Mouse (Mus musculus): ENCODE data around the gene Rbm17. TPM values are rescaled to one million over a fixed set of nuclear protein-coding genes. Genes with fewer than 3 reads are reported as not detected.

Gene Rbm17
- total and polyA plus RNA-seq, 3 experiments: 32.3 to 67.5 (median 53.2) TPM

DNA sequence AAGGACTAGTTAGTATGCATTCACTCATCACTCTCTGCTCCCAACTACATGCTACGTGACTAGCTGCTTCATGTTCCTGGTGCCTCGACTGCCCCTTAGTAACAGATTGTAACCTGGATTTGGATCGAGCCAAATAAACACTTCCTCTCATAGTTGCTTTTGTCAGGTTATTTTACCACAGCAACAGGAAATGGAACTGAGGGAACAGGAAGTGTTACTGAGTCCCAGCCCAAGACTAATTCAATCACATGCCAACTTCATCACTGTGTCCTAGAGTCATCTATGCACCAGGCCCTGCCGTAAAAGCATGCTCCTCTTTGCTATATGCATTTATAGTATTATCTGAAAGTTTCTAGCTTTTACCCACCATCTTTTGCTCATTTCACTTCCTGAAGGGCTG is 16.0 kb downstream of the Rbm17 start:
- 41% methylated on average over 4 of the region's 4 CpGs for WGBS

DNA sequence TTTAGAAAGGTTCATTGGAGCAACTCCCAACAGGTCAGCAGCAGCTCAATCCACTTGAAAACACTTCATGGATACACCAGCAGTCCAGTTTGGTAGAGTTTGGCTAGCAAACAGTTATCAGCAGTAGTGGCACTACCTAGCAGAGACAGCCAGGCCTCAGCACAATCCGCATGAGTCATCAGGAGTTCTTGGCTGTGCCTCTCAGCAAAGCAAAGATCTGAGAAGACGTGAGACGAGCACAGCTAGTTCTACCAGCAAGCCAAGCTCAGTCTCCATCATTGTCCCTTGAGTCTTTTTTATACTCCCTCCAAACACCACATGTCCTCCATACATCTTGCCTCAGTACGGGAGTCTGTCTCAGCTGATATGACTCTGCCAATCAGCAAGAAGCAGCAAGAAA is 24.6 kb downstream of the Rbm17 start:
- TF ChIP-seq EP300 (IDR thresholded peaks at IDR 0.05; ENCODE audit: insufficient read depth, low read depth, low read length) (no peak), POLR2A (IDR thresholded peaks at IDR 0.05; ENCODE audit: insufficient read depth, low read depth, low read length) (no peak), CTCF (IDR thresholded peaks at IDR 0.05) (no peak)
- 85% methylated on average over 4 of the region's 4 CpGs for WGBS
- no peak for DNase-seq
- H3K9ac ChIP-seq (ENCODE audit: low read depth, low read length): no peak overlapping the region
- no peaks in the 10 kb centered on the region for H3K27me3 ChIP-seq (ENCODE audit: control insufficient read depth, insufficient read depth, low read length)
- no peaks in the 10 kb centered on the region for H3K79me2 ChIP-seq (replicated peaks; ENCODE audit: control insufficient read depth, insufficient read depth, low read length)
- no peaks in the 10 kb centered on the region for H3K4me1 ChIP-seq (ENCODE audit: control insufficient read depth, insufficient read depth, low read length)
- H3K36me3 ChIP-seq (ENCODE audit: control insufficient read depth, insufficient read depth, low read length): no peaks in the 10 kb centered on the region
- no peak overlapping the region for H3K27ac ChIP-seq
- intact Hi-C loops (cut with DNase I): no loop called here
- no peak overlapping the region for H3K4me3 ChIP-seq

More for the DNA sequence above, 16.0 kb downstream of the Rbm17 start:
- H3K79me2 ChIP-seq (replicated peaks; ENCODE audit: control insufficient read depth, insufficient read depth, low read length): no peaks in the 10 kb centered on the region
- H3K9ac ChIP-seq (ENCODE audit: low read depth, low read length): no peak overlapping the region
- H3K27ac ChIP-seq: no peak overlapping the region
- intact Hi-C loops (cut with DNase I): no loop called here
- TF ChIP-seq POLR2A (IDR thresholded peaks at IDR 0.05; ENCODE audit: insufficient read depth, low read depth, low read length) (no peak), CTCF (IDR thresholded peaks at IDR 0.05) (no peak), EP300 (IDR thresholded peaks at IDR 0.05; ENCODE audit: insufficient read depth, low read depth, low read length) (no peak)
- no peak for DNase-seq
- peaks cover 11% of the 10 kb centered on the region for H3K36me3 ChIP-seq (ENCODE audit: control insufficient read depth, insufficient read depth, low read length)
- H3K4me3 ChIP-seq: no peak overlapping the region
- no peaks in the 10 kb centered on the region for H3K27me3 ChIP-seq (ENCODE audit: control insufficient read depth, insufficient read depth, low read length)
- peaks cover 2% of the 10 kb centered on the region; the same call in 1 of the 2 replicates for H3K4me1 ChIP-seq (ENCODE audit: control insufficient read depth, insufficient read depth, low read length)

DNA sequence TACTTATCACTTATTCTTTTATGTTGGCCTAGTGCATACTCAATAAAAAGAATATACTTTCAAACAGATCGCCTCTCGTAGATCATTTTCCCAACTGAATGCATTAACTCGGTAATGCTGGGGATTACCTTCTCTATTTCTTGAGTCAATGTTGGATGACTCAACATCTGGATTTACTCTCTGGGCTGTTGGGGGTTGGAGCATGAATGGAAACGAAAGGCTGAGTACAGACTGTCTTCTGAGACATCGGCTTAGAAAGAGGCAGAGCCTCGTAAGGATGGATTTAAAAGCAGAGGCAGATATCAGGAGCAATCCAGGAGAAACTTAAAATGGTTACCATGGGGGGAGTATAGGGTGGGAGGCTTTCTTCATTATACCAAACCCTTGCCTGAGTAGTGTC is 25.8 kb downstream of the Rbm17 start:
- H3K36me3 ChIP-seq (ENCODE audit: control insufficient read depth, insufficient read depth, low read length): no peaks in the 10 kb centered on the region
- no peaks in the 10 kb centered on the region for H3K27me3 ChIP-seq (ENCODE audit: control insufficient read depth, insufficient read depth, low read length)
- intact Hi-C loops (cut with DNase I): no loop called here
- no peak overlapping the region for H3K9ac ChIP-seq (ENCODE audit: low read depth, low read length)
- H3K4me1 ChIP-seq (ENCODE audit: control insufficient read depth, insufficient read depth, low read length): no peaks in the 10 kb centered on the region
- DNase-seq: no peak
- no peak overlapping the region for H3K27ac ChIP-seq
- H3K4me3 ChIP-seq: no peak overlapping the region
- H3K79me2 ChIP-seq (replicated peaks; ENCODE audit: control insufficient read depth, insufficient read depth, low read length): no peaks in the 10 kb centered on the region
- WGBS: 90% methylated on average over 6 of the region's 6 CpGs
- TF ChIP-seq EP300 (IDR thresholded peaks at IDR 0.05; ENCODE audit: insufficient read depth, low read depth, low read length): no peak
- TF ChIP-seq CTCF (IDR thresholded peaks at IDR 0.05): no peak
- no peak for TF ChIP-seq POLR2A (IDR thresholded peaks at IDR 0.05; ENCODE audit: insufficient read depth, low read depth, low read length)

- TF ChIP-seq POLR2A (IDR thresholded peaks at IDR 0.05; ENCODE audit: insufficient read depth, low read depth, low read length): no peak
- no peak for TF ChIP-seq EP300 (IDR thresholded peaks at IDR 0.05; ENCODE audit: insufficient read depth, low read depth, low read length)
- TF ChIP-seq CTCF (IDR thresholded peaks at IDR 0.05): no peak
- intact Hi-C loops (cut with DNase I): no loop called here
- H3K9ac ChIP-seq (ENCODE audit: low read depth, low read length): no peak overlapping the region
- no peak overlapping the region for H3K4me3 ChIP-seq
- H3K79me2 ChIP-seq (replicated peaks; ENCODE audit: control insufficient read depth, insufficient read depth, low read length): no peaks in the 10 kb centered on the region
- no peaks in the 10 kb centered on the region for H3K36me3 ChIP-seq (ENCODE audit: control insufficient read depth, insufficient read depth, low read length)
- H3K27me3 ChIP-seq (ENCODE audit: control insufficient read depth, insufficient read depth, low read length): no peaks in the 10 kb centered on the region
- no peak for DNase-seq
- no peaks in the 10 kb centered on the region for H3K4me1 ChIP-seq (ENCODE audit: control insufficient read depth, insufficient read depth, low read length)
- no peak overlapping the region for H3K27ac ChIP-seq
- 97% methylated on average over 1 of the region's 1 CpGs for WGBS
These were observed 30.3 kb downstream of the Rbm17 start for GRCm38 (mm10) chr2:11573684-11574083.

DNA sequence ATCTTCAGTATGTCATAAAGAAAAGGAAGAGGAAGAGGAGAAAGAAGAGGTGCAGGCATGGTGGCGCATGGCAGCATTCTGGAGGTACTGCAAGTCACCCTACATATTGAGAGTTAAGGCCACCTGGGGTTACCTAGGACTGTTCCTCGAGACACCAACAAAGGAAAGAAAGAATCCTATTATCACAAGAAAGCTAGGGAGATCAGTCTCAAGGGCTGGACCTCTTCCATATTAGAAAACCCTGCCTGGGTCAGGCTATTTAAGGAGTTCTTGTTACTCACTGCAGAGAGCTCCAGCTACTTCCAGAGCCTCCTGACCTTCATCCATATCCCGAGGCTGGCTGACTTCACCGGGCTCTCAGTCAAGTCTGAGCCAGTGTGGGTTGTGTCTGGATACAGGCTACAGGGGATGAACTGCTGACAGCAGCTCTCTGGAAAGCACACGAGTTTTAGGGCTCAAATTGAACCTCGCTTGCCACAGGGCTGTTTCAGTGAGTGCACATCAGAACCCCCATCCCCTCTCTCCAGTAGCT is 32.9 kb downstream of the Rbm17 start:
- Histone ChIP-seq H3K27ac (no peak overlapping the region), H3K4me1 (ENCODE audit: control insufficient read depth, insufficient read depth, low read length) (no peaks in the 10 kb centered on the region), H3K36me3 (ENCODE audit: control insufficient read depth, insufficient read depth, low read length) (no peaks in the 10 kb centered on the region), H3K9ac (ENCODE audit: low read depth, low read length) (no peak overlapping the region), H3K27me3 (ENCODE audit: control insufficient read depth, insufficient read depth, low read length) (no peaks in the 10 kb centered on the region), H3K79me2 (replicated peaks; ENCODE audit: control insufficient read depth, insufficient read depth, low read length) (no peaks in the 10 kb centered on the region), H3K4me3 (no peak overlapping the region)
- DNase-seq: peak in 1 of 2 experiments; percentile 26
- TF ChIP-seq EP300 (IDR thresholded peaks at IDR 0.05; ENCODE audit: insufficient read depth, low read depth, low read length): no peak
- TF ChIP-seq CTCF (IDR thresholded peaks at IDR 0.05): no peak
- TF ChIP-seq POLR2A (IDR thresholded peaks at IDR 0.05; ENCODE audit: insufficient read depth, low read depth, low read length): no peak
- intact Hi-C loops (cut with DNase I): no loop called here
- 41% methylated on average over 6 of the region's 6 CpGs for WGBS

GRCm38 (mm10) chr2:11568471-11568870 is 35.5 kb downstream of the Rbm17 start:
- TF ChIP-seq POLR2A (IDR thresholded peaks at IDR 0.05; ENCODE audit: insufficient read depth, low read depth, low read length) (no peak), CTCF (IDR thresholded peaks at IDR 0.05) (no peak), EP300 (IDR thresholded peaks at IDR 0.05; ENCODE audit: insufficient read depth, low read depth, low read length) (no peak)
- intact Hi-C loops (cut with DNase I): no loop called here
- Histone ChIP-seq H3K4me3 (no peak overlapping the region), H3K79me2 (replicated peaks; ENCODE audit: control insufficient read depth, insufficient read depth, low read length) (no peaks in the 10 kb centered on the region), H3K36me3 (ENCODE audit: control insufficient read depth, insufficient read depth, low read length) (no peaks in the 10 kb centered on the region), H3K9ac (ENCODE audit: low read depth, low read length) (no peak overlapping the region), H3K27me3 (ENCODE audit: control insufficient read depth, insufficient read depth, low read length) (no peaks in the 10 kb centered on the region), H3K27ac (no peak overlapping the region), H3K4me1 (ENCODE audit: control insufficient read depth, insufficient read depth, low read length) (no peaks in the 10 kb centered on the region)
- 54% methylated on average over 7 of the region's 7 CpGs for WGBS
- DNase-seq: no peak

Measured in heart, adult 2 months (tissue).